Mouse (Mus musculus) midbrain, embryonic 11.5 days (tissue): ENCODE measurements around the gene Kif11. TPM values are rescaled to one million over a fixed set of nuclear protein-coding genes. Genes with fewer than 3 reads are reported as not detected.

Experiments
- ATAC-seq: fragments of 200-750 bp; cut with Nextera tagmentation; 2 replicates; pipeline ENCODE4 v1.8.0; 2017; ENCODE audit warnings: moderate TSS enrichment, moderate library complexity; ENCODE audit not compliant: low FRiP score
- DNase-seq: peaks from one replicate; pipeline ENCODE4 v3.0.0; 2015; ENCODE audit warnings: low spot score; ENCODE audit errors: missing footprints
- H3K27ac ChIP-seq: fragments of 300-500 bp; sonication (generic); 2 replicates; pipeline ENCODE4 v1.5.1; 2014; ENCODE audit warnings: low read depth, low read length
- H3K27me3 ChIP-seq: fragments of 300-500 bp; sonication (generic); 2 replicates; pipeline ENCODE4 v1.6.1; 2014; ENCODE audit warnings: mild to moderate bottlenecking, low read length, moderate library complexity, mixed read lengths; ENCODE audit not compliant: control insufficient read depth, insufficient read depth
- H3K36me3 ChIP-seq: fragments of 300-500 bp; sonication (generic); 2 replicates; pipeline ENCODE4 v1.6.1; 2014; ENCODE audit warnings: mild to moderate bottlenecking, low read length, moderate library complexity, mixed read lengths; ENCODE audit not compliant: control insufficient read depth, insufficient read depth
- H3K4me1 ChIP-seq: fragments of 300-500 bp; sonication (generic); 2 replicates; pipeline ENCODE4 v1.6.1; 2014; ENCODE audit warnings: low read length; ENCODE audit not compliant: control insufficient read depth, insufficient read depth
- H3K4me2 ChIP-seq: fragments of 300-500 bp; sonication (generic); 2 replicates; pipeline ENCODE4 v1.6.1; 2014; ENCODE audit warnings: mild to moderate bottlenecking, moderate library complexity
- H3K4me3 ChIP-seq: fragments of 300-500 bp; sonication (generic); 2 replicates; pipeline ENCODE4 v1.5.1; 2014; ENCODE audit warnings: low read depth, low read length
- H3K9ac ChIP-seq: fragments of 300-500 bp; sonication (generic); 2 replicates; pipeline ENCODE4 v1.6.1; 2014; ENCODE audit warnings: low read length
- H3K9me3 ChIP-seq: fragments of 300-500 bp; sonication (generic); 2 replicates; pipeline ENCODE4 v1.6.1; 2016; ENCODE audit warnings: low read length; ENCODE audit not compliant: control insufficient read depth
- WGBS: fragments of 180-500 bp; shearing (Covaris S2); extraction: QIAGEN DNeasy Blood & Tissue Kit; methylation state at CpG from one replicate; pipeline ENCODE4 v1.1.7; 2014; 5-methylcytosine and 5-hydroxymethylcytosine counted together
- polyA plus RNA-seq: library from polyadenylated mRNA; unstranded; fragments of >200 nt; fragmentation: Nextera tagmentation; extraction: Ambion mirVana; gene quantifications from 2 replicates; pipeline ENCODE4 v1.2.1, GENCODE M21; 2014

The Kif11 gene
- 97.6 and 114 TPM in 2 replicates for polyA plus RNA-seq

DNA sequence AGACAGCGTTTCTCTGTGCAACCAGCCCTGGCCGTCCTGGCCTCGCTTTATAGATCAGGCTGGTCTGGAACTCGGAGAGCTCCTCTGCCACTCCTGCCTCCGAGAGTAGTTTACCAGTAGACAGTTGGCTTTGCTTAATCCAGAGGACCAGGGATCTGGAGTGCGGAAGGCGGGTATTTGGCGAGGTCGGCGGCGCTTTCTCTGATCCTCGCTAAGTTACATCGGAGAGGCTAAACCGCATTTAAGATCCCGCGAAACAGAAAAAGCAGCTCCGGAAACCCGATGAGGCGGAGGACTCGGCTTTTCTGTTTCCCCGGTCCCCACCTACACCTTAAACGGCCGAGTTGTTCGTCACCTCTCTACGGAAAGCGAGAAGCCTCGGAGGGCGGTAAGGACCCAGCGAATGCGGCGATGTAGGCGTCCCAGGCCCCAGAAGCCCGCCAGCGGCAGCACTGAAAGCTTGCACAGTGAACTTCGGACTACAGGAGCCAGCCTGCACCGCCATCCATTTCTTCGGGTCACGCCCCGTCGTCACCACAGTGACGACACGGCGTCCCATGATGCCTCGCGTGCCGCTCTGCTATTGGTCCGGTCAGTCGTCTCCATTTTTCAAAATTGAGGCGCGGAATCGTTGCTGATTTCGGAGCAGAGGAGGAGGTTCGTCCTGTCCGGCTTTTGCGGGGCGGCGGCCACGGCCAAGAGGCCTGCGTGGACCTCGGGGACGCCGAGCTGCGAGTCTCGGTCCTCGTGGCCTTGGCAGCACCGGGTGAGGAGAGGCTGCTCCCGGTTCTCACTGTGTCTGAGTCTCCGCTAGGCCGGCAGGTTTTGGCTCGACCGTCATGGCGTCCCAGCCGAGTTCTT is at the start of gene Kif11:
Gene Kif11, plus strand, starts transcription at position 649 of the 861 bp plus-strand sequence.
- peak within 1 kb of the TSS; percentile 69 for H3K9ac ChIP-seq
- peak; percentile 99 for DNase-seq
- peak within 1 kb of the TSS; percentile 76 for H3K4me3 ChIP-seq
- H3K27me3 ChIP-seq = no peaks in the 10 kb centered on the region
- peak within 1 kb of the TSS; percentile 55 for H3K27ac ChIP-seq
- peak; percentile 99 for ATAC-seq
- no peaks in the 10 kb centered on the region for H3K36me3 ChIP-seq
- no peaks in the 10 kb centered on the region for H3K9me3 ChIP-seq
- under 1% methylated on average over 73 of the region's 73 CpGs for WGBS
- H3K4me2 ChIP-seq = peak within 1 kb of the TSS; percentile 55
- peaks cover 11% of the 10 kb centered on the region for H3K4me1 ChIP-seq

DNA sequence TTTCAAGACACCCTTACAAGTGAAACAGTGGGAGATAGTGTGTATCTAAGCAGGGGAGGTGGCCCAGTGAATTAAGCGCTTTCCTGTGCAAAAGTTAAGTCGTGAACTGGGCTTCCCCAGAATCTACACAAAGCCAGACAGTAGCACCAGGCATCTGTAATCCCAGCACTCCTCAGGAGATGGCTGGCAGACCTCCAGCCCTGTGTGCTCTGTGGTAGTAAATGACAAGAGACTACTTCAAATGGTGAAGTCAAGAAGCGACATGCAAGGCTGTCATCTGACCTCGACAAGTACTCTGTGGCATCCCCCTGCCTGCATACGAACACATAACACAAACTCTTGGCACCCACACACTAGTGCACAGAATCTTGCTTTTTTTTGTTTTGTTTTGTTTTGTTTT is 49.0 kb upstream of the Kif11 start:
- H3K4me1 ChIP-seq = no peaks in the 10 kb centered on the region
- no peak overlapping the region for H3K4me2 ChIP-seq
- H3K36me3 ChIP-seq = peaks cover 4% of the 10 kb centered on the region; the same call in 1 of the 2 replicates
- H3K27me3 ChIP-seq = no peaks in the 10 kb centered on the region
- no peak overlapping the region for H3K27ac ChIP-seq
- WGBS = 87% methylated on average over 5 of the region's 5 CpGs
- H3K9me3 ChIP-seq = no peaks in the 10 kb centered on the region
- ATAC-seq (no peak), DNase-seq (no peak)
- H3K9ac ChIP-seq = no peak overlapping the region
- no peak overlapping the region for H3K4me3 ChIP-seq

DNA sequence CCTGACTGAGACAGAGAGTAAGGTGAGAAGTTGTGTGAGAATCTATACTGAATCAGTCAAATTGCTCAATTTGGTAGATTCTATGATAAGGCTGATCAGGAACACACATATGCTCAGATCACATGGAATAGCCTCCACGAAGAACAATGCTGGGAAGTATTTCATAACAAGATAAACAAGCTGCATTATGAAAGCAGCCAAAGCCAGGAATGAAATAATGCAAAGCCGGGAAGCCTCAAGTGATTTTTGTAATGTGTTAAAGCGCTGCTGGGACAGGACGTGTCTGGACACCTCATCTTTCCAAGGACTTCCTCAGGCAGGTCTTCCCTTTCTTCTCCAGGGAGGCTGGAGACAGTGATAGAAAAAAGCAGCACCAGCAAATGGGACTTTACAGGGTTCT is 43.5 kb upstream of the Kif11 start:
- no peaks in the 10 kb centered on the region for H3K9me3 ChIP-seq
- no peak for DNase-seq
- no peak overlapping the region for H3K27ac ChIP-seq
- 93% methylated on average over 4 of the region's 4 CpGs for WGBS
- H3K4me2 ChIP-seq = no peak overlapping the region
- H3K4me3 ChIP-seq = no peak overlapping the region
- peaks cover 4% of the 10 kb centered on the region; the same call in 1 of the 2 replicates for H3K36me3 ChIP-seq
- H3K27me3 ChIP-seq = no peaks in the 10 kb centered on the region
- no peaks in the 10 kb centered on the region for H3K4me1 ChIP-seq
- no peak for ATAC-seq
- no peak overlapping the region for H3K9ac ChIP-seq

DNA sequence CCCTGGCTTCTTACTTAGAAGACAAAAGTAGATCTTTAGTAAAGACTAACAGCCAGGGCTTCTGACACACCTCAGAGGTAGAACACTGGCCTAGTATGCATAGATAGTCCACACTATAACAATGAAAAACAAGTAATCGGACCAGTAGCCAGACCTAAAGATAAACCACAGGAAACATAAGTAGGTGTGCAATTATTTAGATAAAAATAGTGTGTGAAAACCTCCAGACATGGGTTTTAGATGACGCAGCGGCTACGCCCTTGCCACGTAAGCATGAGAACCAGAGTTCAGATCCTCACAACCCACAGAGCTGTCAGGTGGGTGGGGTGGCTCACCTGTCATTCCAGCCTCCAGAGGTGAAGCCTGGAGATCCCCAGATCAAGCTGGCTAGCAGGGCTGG is 42.8 kb upstream of the Kif11 start:
- Histone ChIP-seq H3K4me3 (no peak overlapping the region), H3K27ac (no peak overlapping the region), H3K27me3 (no peaks in the 10 kb centered on the region), H3K9ac (no peak overlapping the region), H3K4me2 (no peak overlapping the region), H3K4me1 (no peaks in the 10 kb centered on the region), H3K36me3 (peaks cover 3% of the 10 kb centered on the region; the same call in 1 of the 2 replicates), H3K9me3 (no peaks in the 10 kb centered on the region)
- DNase-seq = no peak
- WGBS = 96% methylated on average over 5 of the region's 5 CpGs
- no peak for ATAC-seq

DNA sequence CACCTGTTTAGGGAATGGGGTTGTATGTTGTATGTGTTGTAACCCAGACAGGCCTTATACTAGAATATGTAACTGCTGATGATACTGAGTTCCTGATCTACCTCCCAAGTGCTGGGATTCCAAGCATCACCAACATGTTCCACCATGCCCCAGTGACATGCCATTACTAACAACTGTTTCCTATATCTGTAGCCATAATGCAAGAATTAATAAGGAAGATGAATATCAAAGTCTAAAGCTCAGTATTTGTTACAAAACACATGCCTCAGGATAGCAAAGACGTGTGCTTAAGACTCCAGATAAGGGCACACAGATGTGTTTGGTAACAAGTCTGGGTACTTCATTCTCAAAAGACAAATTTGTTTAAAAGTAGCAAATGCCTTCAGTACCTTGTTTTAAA is 40.8 kb upstream of the Kif11 start:
- no peak overlapping the region for H3K4me2 ChIP-seq
- H3K36me3 ChIP-seq = no peaks in the 10 kb centered on the region
- H3K4me3 ChIP-seq = no peak overlapping the region
- H3K27me3 ChIP-seq = no peaks in the 10 kb centered on the region
- no peaks in the 10 kb centered on the region for H3K4me1 ChIP-seq
- 89% methylated on average over 1 of the region's 1 CpGs for WGBS
- no peak overlapping the region for H3K9ac ChIP-seq
- ATAC-seq (no peak), DNase-seq (no peak)
- no peaks in the 10 kb centered on the region for H3K9me3 ChIP-seq
- no peak overlapping the region for H3K27ac ChIP-seq

DNA sequence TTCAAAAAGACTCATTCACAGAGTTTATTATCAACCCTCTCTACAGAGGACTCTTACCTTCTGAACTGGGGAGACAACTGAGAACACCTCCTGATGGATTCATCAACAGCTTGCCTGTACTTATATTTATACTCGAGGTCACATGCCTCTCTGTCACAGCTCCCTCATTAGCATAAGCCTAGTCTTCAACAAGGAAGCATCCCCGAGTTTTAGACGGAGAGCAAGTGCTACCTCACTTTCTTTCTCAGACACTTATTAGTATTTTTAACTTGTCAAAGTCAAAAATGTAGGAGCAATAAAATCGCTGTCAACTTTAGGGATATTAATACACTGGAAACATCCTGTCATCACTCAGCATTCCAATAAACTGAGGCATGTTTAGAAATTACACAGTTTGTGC is 38.5 kb upstream of the Kif11 start, which contains the start of gene Ide:
Gene Ide, minus strand, starts transcription at position 101 of the 400 bp plus-strand sequence.
- no peaks in the 10 kb centered on the region for H3K9me3 ChIP-seq
- 71% methylated on average over 4 of the region's 4 CpGs for WGBS
- DNase-seq (no peak), ATAC-seq (no peak)
- no peak within 1 kb of the TSS for H3K27ac ChIP-seq
- H3K36me3 ChIP-seq = no peaks in the 10 kb centered on the region
- H3K4me3 ChIP-seq = no peak within 1 kb of the TSS
- H3K4me2 ChIP-seq = no peak within 1 kb of the TSS
- H3K4me1 ChIP-seq = no peaks in the 10 kb centered on the region
- no peaks in the 10 kb centered on the region for H3K27me3 ChIP-seq
- H3K9ac ChIP-seq = no peak within 1 kb of the TSS

DNA sequence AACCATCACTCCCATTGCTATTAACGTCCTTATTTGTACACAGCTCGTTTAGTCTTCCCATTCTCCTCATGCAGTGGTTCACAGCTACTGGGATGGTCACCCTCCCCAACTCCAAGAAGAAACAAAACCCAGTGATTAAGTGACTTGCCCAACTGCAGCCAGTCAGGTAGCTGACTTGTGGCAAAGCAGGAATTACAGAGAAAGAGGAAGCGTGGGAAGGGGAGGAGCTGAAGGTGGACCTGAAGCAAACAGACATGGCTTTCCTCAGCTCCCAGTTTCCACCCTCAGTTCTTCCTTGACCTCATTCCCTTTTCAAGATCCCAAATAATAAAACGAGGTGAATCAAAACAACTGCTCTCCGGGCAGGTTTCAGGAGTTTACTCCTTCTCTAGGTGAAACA is 35.7 kb upstream of the Kif11 start:
- ATAC-seq = no peak
- Histone ChIP-seq H3K9me3 (no peaks in the 10 kb centered on the region), H3K4me3 (no peak overlapping the region), H3K4me2 (no peak overlapping the region), H3K4me1 (no peaks in the 10 kb centered on the region), H3K27me3 (no peaks in the 10 kb centered on the region), H3K36me3 (no peaks in the 10 kb centered on the region), H3K9ac (no peak overlapping the region), H3K27ac (no peak overlapping the region)
- no peak for DNase-seq
- whole genome bisulfite sequencing = 83% methylated on average over 5 of the region's 5 CpGs

DNA sequence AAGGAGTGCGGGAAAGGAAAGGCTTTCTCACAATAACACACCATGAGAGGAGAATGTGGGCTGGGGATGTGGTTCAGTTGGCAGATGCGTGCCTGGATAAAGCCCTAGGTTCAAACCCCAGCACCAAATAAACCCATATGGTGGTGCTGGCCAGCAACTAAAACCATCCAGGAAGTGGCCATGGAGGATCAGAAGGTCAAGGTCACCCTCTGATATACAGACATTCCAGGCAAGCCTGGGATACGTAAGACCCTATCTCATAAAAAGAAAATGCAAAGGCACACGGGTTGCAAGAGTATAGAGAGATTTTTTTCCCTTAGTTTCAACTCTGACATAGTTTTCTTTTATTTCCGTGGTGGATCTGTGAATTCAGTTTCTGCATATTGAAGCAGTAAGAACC is 35.3 kb upstream of the Kif11 start:
- DNase-seq (no peak), ATAC-seq (no peak)
- no peak overlapping the region for H3K27ac ChIP-seq
- H3K4me3 ChIP-seq = no peak overlapping the region
- H3K36me3 ChIP-seq = no peaks in the 10 kb centered on the region
- H3K9me3 ChIP-seq = no peaks in the 10 kb centered on the region
- no peak overlapping the region for H3K4me2 ChIP-seq
- no peaks in the 10 kb centered on the region for H3K4me1 ChIP-seq
- H3K27me3 ChIP-seq = no peaks in the 10 kb centered on the region
- H3K9ac ChIP-seq = no peak overlapping the region
- 83% methylated on average over 5 of the region's 5 CpGs for WGBS

DNA sequence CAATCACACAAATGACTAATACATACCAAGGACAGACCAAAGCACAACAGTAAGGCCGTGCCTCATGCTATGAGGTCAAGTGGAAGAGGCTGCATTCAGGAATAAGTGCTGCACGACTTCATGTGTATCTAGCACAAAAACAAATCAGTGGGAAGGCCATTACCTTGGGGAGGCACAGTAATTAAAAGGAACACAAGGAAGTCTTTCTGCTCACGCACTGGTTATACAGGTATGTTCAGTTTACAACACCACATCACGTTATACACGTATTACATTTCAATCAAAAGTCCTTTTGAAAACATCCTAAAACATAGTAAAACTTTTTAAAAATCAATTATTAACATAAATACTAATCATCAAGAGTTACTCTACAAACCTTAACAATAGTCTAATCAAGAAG is 32.3 kb upstream of the Kif11 start:
- no peak for DNase-seq
- no peak overlapping the region for H3K4me2 ChIP-seq
- H3K9ac ChIP-seq = no peak overlapping the region
- H3K36me3 ChIP-seq = no peaks in the 10 kb centered on the region
- no peak for ATAC-seq
- H3K9me3 ChIP-seq = no peaks in the 10 kb centered on the region
- no peak overlapping the region for H3K27ac ChIP-seq
- no peak overlapping the region for H3K4me3 ChIP-seq
- H3K4me1 ChIP-seq = no peaks in the 10 kb centered on the region
- H3K27me3 ChIP-seq = no peaks in the 10 kb centered on the region
- 86% methylated on average over 5 of the region's 5 CpGs for WGBS
